Mouse (Mus musculus) spleen, embryonic (tissue): ENCODE measurements around the gene Ptrh1.

Experiments used
- CTCF ChIA-PET: fragments of 350-600 bp; sonication (Branson Sonifier 250); formaldehyde crosslinking; loops from one replicate; lab custom pipeline; 2022; lab: Charles Lee

The Ptrh1 gene

GRCm38 (mm10) chr2:32788581-32788980, 13.0 kb downstream of the Ptrh1 start:
- CTCF ChIA-PET = no interaction called here

DNA sequence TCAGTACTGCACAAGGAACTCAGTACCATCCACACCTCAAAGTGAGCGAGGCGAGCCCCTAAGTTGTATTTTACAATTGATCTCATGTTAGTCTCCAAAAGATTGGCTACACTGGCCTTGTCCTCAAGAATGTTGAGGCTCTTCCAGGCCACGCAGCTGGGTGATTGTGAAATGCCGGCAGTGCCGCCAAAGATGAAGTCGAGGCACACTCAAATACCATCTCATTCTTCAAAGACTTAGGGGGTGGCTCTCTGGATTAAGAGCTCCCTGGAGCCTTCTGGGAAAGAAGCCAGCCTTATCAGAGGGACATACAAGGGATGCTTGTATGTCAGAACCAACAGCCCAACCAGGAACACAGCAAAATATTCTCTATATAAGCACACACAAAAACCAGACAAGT, 15.7 kb downstream of the Ptrh1 start:
- CTCF ChIA-PET = no interaction called here

GRCm38 (mm10) chr2:32795748-32796418, 20.3 kb downstream of the Ptrh1 start:
- CTCF ChIA-PET = no interaction called here

DNA sequence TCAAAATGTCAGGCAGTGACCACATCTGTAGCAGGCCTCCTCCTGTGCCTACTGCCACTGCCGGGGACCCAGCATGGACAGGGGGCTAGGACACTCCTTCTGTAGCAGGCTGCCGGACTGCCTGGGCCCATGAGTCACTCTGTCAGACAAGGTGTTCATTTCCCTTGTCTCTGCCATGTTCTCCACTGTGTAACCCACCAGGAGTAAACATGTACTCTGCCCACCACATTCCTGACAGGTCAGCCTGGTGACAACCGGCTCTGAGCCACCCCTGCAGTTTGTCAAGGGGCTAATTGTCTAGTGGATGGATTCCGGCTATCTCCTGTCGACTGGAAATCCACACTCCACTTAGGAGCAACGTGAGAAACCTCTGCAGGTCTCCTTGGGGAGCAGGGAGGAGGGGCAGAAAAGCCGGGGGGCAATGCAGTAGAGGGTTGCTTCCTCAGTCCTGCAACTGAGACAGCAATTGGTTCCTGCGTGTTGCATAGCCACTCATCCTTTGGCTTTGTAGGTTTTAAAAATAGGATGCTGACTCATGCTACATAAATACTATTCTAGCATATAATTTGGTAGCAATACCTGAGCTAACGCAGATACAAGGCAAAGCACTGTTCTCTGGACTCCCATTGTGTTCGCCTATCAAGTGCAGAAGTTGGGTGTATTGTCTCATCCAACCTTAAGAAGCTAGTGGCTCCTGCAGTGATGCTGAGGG, 22.8 kb downstream of the Ptrh1 start:
- CTCF ChIA-PET = no interaction called here

GRCm38 (mm10) chr2:32808816-32809566, 33.4 kb downstream of the Ptrh1 start:
- CTCF ChIA-PET = no interaction called here

GRCm38 (mm10) chr2:32811959-32812358, 36.4 kb downstream of the Ptrh1 start:
- CTCF ChIA-PET = no interaction called here

DNA sequence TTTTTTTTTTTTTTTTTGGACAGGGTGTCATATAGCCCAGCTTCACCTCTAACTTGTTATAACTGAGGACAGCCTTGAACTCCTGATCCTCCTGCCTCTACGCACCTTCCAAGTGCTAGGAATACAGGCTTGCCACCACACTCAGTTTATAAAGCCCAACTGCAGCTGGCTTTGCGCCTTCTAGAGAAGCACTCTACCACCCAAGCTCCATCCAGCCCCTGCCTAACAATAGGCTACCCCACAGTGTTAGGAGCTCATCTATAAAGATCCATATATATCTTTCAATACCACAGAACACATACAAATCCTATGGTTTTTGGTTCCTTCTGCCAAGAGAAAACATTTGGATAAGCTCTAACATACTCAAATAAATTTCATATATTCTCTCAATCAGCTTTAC, 40.9 kb downstream of the Ptrh1 start:
- CTCF ChIA-PET = no interaction called here

GRCm38 (mm10) chr2:32816946-32817581, 41.5 kb downstream of the Ptrh1 start:
- CTCF ChIA-PET = no interaction called here

DNA sequence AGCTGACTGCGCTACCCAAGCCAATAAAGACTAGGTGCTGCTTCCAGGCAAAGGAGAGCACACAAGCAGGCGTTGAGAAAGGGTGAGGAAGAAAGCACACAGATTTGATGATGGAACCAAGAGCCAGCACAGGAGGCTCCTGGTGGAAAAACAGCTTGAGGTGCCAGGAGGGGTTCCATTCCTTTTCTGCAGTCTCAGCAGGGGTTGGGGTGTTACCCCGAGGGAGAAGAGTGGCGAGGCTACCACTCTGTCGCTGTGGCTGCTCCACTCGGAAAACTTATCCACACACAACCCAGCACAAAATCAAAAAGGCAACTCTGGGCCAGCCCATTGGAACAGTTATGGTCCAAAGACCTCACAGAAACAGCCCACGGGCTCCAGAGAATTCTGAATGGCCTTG, 42.0 kb downstream of the Ptrh1 start:
- CTCF ChIA-PET = no interaction called here

DNA sequence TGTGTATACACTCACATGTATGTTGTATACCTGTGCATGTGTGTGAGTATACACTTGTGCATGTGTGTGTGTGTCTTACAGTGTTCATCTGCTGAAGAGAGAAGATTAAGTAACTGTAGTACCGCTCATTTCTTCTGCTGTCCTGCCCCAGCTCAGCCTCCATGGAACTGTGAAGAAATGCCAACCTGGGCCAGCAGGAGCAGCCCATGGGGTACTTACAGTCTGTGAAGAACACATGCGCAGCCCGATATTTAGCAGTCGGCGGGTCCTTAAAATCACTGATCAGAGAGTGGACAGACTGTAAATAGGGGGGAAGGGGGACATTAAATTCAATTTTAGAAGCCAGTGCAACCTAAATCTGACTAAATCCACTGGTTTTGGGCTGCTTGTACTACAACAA, 42.6 kb downstream of the Ptrh1 start:
- CTCF ChIA-PET = no interaction called here

DNA sequence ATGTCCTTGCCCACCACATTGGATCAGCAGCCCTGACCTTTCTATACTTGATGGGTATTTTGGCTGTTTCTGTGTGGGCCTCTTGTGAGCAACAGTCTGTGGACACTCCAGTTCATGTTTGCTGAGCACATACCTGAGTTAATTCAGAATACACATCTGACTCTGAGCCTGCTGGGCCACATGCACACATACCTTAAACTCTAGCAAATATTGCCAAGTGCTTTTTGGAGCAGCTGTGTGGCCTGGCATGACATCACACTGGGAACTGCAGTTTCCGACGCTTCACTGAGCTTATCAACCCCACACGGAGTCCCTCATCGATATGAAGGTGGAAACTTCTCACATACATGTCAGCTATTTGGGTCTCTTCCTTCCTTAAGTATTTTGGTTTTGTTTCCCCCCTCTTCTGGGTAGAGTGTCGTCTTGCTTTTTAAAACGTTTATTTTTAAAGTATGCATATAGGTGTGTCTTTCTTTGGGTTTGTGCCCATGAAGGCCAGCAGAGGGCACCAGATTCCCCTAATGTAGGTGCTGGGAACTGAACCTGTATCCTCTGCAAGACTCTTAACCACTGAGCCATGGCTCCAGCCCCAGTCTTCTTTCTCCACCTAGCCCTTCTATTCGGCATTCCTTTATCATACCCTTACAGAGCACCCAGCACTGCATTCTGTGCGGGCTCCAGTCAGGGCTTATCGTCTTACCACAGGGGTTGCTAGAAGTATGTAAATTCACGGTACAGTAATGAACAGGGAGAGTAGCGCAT, 45.6 kb downstream of the Ptrh1 start:
- CTCF ChIA-PET = interaction anchor here (0.7 kb wide), 1 partner anchor 53 kb away, joined by 4 read pairs; no protein-coding TSS in a partner anchor

- CTCF ChIA-PET = interaction anchor here (1.0 to 1.5 kb wide), 4 partner anchors 9 to 33 kb away, joined by 3 to 5 read pairs (median 4); no protein-coding TSS in a partner anchor
These were observed 47.1 kb downstream of the Ptrh1 start for GRCm38 (mm10) chr2:32822643-32823042.

- CTCF ChIA-PET = interaction anchor here (1.0 to 1.5 kb wide), 4 partner anchors 10 to 32 kb away, joined by 3 to 5 read pairs (median 4); no protein-coding TSS in a partner anchor
These were observed 47.6 kb downstream of the Ptrh1 start for GRCm38 (mm10) chr2:32823153-32823552.

DNA sequence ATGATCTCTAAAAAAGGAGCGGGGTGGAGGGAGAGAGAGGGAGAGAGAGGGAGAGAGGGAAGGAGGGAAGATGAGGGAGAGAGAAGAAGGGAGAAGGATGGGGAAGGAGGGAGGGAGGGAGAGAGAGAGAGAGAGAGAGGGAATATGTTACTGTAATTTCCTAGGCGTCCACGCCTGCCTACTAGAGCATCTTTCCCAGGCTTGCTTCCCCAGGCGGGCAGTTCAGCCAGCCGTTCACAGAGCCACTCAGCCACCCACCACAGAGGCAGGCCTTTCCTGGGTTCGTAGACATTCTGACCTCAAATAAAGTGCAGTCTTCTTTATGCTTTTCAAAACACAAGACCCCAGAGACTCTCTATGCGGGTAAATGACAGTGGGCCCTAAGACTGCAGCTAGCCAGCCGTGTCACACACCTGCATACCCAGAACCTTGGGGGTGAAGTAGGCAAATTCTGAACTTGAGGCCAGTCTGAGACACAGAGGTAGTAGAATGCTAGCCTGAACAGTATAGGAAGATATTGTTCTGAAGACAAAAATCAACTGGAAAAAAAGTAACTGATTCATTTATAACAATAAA, 48.1 kb downstream of the Ptrh1 start:
- CTCF ChIA-PET = no interaction called here

GRCm38 (mm10) chr2:32824181-32824580, 48.6 kb downstream of the Ptrh1 start:
- CTCF ChIA-PET = no interaction called here

- CTCF ChIA-PET = no interaction called here
These were observed 49.2 kb downstream of the Ptrh1 start for GRCm38 (mm10) chr2:32824778-32825177.

DNA sequence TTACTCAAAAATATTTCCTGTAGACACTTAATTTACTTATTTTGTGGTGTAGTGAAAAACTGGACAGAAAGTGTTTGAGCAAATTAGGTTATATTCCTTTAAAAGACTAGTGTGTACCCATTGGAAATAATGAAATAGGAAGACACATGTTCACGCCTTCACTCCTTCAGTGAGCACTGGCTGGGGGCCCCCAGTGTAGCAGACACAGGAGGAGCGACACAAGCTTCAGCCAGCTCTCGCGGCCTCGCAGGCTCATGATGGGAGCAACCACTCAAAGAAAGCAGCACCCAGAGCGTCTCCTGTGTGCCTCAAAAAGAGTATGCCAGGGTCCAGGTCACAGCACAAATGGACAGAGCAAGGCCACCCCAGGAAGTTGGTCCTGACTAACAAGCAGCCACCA, 50.2 kb downstream of the Ptrh1 start:
- CTCF ChIA-PET = no interaction called here
